Mouse (Mus musculus): Measurements from ENCODE around the gene Sema3b. TPM values are rescaled to one million over a fixed set of nuclear protein-coding genes. Genes with fewer than 3 reads are reported as not detected.

Gene Sema3b
- polyA plus RNA-seq, 1 experiment from 2014 or later: 2.8 TPM

DNA sequence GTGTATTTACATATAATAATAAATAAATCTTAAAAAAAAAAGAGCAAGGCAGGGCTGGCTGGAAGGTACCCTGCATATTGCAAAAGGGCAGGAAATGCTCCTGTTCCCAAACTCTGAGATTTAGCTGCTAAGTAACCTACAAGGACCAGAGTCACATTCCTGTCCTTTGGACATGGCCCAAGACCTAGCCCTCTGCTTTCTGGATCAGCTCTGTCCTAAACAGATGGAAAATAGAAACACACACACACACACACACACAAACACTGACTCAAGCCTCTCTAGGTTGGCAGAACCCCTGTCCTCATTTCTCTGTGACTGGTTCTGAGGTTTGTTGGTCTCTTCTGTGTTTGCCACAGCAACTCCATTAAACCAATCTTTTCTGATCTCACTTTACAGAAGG, 11.9 kb upstream of the Sema3b start:
- Histone ChIP-seq H3K4me3 (ENCODE audit: low read depth, low read length) (no peak overlapping the region), H3K27ac (ENCODE audit: low read depth, low read length) (no peak overlapping the region), H3K4me1 (ENCODE audit: control insufficient read depth, insufficient read depth, low read length) (0 out of 2 replicates have a peak, but pooled peaks cover 9% of the 10 kb centered on the region), H3K4me2 (ENCODE audit: low read depth, low read length) (no peak overlapping the region), H3K27me3 (ENCODE audit: control insufficient read depth, insufficient read depth, low read length) (no peaks in the 10 kb centered on the region), H3K9me3 (ENCODE audit: control insufficient read depth, low read length) (no peaks in the 10 kb centered on the region), H3K36me3 (ENCODE audit: control insufficient read depth, insufficient read depth, low read length) (peaks cover 26% of the 10 kb centered on the region), H3K9ac (replicated peaks; ENCODE audit: low read depth, low read length) (no peak overlapping the region)
- no peak for ATAC-seq (ENCODE audit: low read depth)

GRCm38 (mm10) chr9:107619546-107619879, 10.5 kb upstream of the Sema3b start:
- ATAC-seq (ENCODE audit: low read depth): no peak
- Histone ChIP-seq H3K4me1 (ENCODE audit: control insufficient read depth, insufficient read depth, low read length) (0 out of 2 replicates have a peak, but pooled peaks cover 5% of the 10 kb centered on the region), H3K36me3 (ENCODE audit: control insufficient read depth, insufficient read depth, low read length) (peaks cover 37% of the 10 kb centered on the region)

GRCm38 (mm10) chr9:107618778-107619545, 9.9 kb upstream of the Sema3b start:
- 0 out of 2 replicates have a peak, but pooled peaks cover 3% of the 10 kb centered on the region for H3K4me1 ChIP-seq (ENCODE audit: control insufficient read depth, insufficient read depth, low read length)
- no peak overlapping the region for H3K9ac ChIP-seq (replicated peaks; ENCODE audit: low read depth, low read length)
- H3K27me3 ChIP-seq (ENCODE audit: control insufficient read depth, insufficient read depth, low read length): no peaks in the 10 kb centered on the region
- WGBS: 50% methylated on average over 13 of the region's 13 CpGs
- peak overlapping the region; percentile 30 for H3K27ac ChIP-seq (ENCODE audit: low read depth, low read length)
- H3K9me3 ChIP-seq (ENCODE audit: control insufficient read depth, low read length): no peaks in the 10 kb centered on the region
- peaks cover 40% of the 10 kb centered on the region for H3K36me3 ChIP-seq (ENCODE audit: control insufficient read depth, insufficient read depth, low read length)
- no peak for ATAC-seq (ENCODE audit: low read depth)
- no peak overlapping the region for H3K4me2 ChIP-seq (ENCODE audit: low read depth, low read length)
- no peak overlapping the region for H3K4me3 ChIP-seq (ENCODE audit: low read depth, low read length)

More at GRCm38 (mm10) chr9:107619546-107619879, 10.5 kb upstream of the Sema3b start:
- no peak overlapping the region for H3K4me3 ChIP-seq (ENCODE audit: low read depth, low read length)
- no peaks in the 10 kb centered on the region for H3K27me3 ChIP-seq (ENCODE audit: control insufficient read depth, insufficient read depth, low read length)
- WGBS: 79% methylated on average over 13 of the region's 13 CpGs
- no peak overlapping the region for H3K9ac ChIP-seq (replicated peaks; ENCODE audit: low read depth, low read length)
- H3K27ac ChIP-seq (ENCODE audit: low read depth, low read length): peak overlapping the region; percentile 2; the same call in 1 of the 2 replicates
- no peaks in the 10 kb centered on the region for H3K9me3 ChIP-seq (ENCODE audit: control insufficient read depth, low read length)
- no peak overlapping the region for H3K4me2 ChIP-seq (ENCODE audit: low read depth, low read length)

DNA sequence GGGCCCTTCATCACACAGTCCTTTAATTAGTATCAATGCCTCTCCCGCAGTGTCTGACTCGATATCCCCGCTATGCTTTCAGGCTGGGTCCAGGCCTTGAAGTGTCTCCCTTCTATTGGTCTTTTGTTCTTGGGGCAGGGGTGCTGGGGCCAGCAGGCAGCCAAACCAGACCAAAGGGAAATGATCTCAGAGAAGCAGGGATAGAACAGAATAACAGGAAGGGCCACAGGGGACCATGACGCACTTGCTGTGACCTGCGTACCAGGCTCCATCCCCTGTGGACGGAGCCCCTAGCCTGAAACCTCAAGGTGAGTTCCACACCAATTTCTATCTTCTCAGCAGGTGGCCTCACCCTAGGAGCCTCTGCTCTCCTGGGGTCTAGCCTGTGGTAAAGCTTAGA, 9.1 kb upstream of the Sema3b start:
- Histone ChIP-seq H3K9me3 (ENCODE audit: control insufficient read depth, low read length) (no peaks in the 10 kb centered on the region), H3K36me3 (ENCODE audit: control insufficient read depth, insufficient read depth, low read length) (peaks cover 40% of the 10 kb centered on the region), H3K9ac (replicated peaks; ENCODE audit: low read depth, low read length) (no peak overlapping the region), H3K27me3 (ENCODE audit: control insufficient read depth, insufficient read depth, low read length) (no peaks in the 10 kb centered on the region), H3K27ac (ENCODE audit: low read depth, low read length) (peak overlapping the region; percentile 30), H3K4me1 (ENCODE audit: control insufficient read depth, insufficient read depth, low read length) (peaks cover 6% of the 10 kb centered on the region; the same call in 1 of the 2 replicates), H3K4me2 (ENCODE audit: low read depth, low read length) (no peak overlapping the region), H3K4me3 (ENCODE audit: low read depth, low read length) (no peak overlapping the region)
- WGBS: 81% methylated on average over 6 of the region's 6 CpGs
- ATAC-seq (ENCODE audit: low read depth): no peak

DNA sequence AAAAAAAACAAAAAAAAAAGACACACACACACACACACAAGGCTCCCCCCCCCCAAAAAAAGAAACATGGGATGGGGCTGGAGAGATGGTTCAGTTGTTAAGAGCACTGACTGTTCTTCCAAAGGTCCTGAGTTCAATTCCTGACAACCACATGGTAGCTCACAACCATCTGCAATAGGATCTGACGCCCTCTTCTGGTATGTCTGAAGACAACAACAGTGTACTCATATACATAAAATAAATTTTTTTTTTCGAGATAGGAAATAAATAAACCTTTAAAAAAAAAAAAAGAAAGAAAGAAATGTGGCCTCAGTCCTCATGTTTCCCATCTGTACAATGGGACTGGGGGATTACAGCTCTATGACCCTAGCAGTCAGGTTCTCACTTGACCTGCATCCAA, 8.4 kb upstream of the Sema3b start:
- 85% methylated on average over 2 of the region's 2 CpGs for WGBS
- H3K9ac ChIP-seq (replicated peaks; ENCODE audit: low read depth, low read length): no peak overlapping the region
- ATAC-seq (ENCODE audit: low read depth): no peak
- no peaks in the 10 kb centered on the region for H3K27me3 ChIP-seq (ENCODE audit: control insufficient read depth, insufficient read depth, low read length)
- no peak overlapping the region for H3K4me2 ChIP-seq (ENCODE audit: low read depth, low read length)
- H3K4me3 ChIP-seq (ENCODE audit: low read depth, low read length): no peak overlapping the region
- H3K36me3 ChIP-seq (ENCODE audit: control insufficient read depth, insufficient read depth, low read length): peaks cover 40% of the 10 kb centered on the region
- peaks cover 10% of the 10 kb centered on the region for H3K4me1 ChIP-seq (ENCODE audit: control insufficient read depth, insufficient read depth, low read length)
- H3K27ac ChIP-seq (ENCODE audit: low read depth, low read length): no peak overlapping the region
- H3K9me3 ChIP-seq (ENCODE audit: control insufficient read depth, low read length): no peaks in the 10 kb centered on the region

GRCm38 (mm10) chr9:107615035-107615434, 6.0 kb upstream of the Sema3b start:
- 53% methylated on average over 4 of the region's 4 CpGs for WGBS
- H3K27ac ChIP-seq (ENCODE audit: low read depth, low read length): no peak overlapping the region
- H3K36me3 ChIP-seq (ENCODE audit: control insufficient read depth, insufficient read depth, low read length): peaks cover 40% of the 10 kb centered on the region
- no peaks in the 10 kb centered on the region for H3K27me3 ChIP-seq (ENCODE audit: control insufficient read depth, insufficient read depth, low read length)
- H3K9ac ChIP-seq (replicated peaks; ENCODE audit: low read depth, low read length): no peak overlapping the region
- ATAC-seq (ENCODE audit: low read depth): no peak
- H3K4me3 ChIP-seq (ENCODE audit: low read depth, low read length): no peak overlapping the region
- H3K4me1 ChIP-seq (ENCODE audit: control insufficient read depth, insufficient read depth, low read length): peaks cover 20% of the 10 kb centered on the region
- no peak overlapping the region for H3K4me2 ChIP-seq (ENCODE audit: low read depth, low read length)
- H3K9me3 ChIP-seq (ENCODE audit: control insufficient read depth, low read length): no peaks in the 10 kb centered on the region

DNA sequence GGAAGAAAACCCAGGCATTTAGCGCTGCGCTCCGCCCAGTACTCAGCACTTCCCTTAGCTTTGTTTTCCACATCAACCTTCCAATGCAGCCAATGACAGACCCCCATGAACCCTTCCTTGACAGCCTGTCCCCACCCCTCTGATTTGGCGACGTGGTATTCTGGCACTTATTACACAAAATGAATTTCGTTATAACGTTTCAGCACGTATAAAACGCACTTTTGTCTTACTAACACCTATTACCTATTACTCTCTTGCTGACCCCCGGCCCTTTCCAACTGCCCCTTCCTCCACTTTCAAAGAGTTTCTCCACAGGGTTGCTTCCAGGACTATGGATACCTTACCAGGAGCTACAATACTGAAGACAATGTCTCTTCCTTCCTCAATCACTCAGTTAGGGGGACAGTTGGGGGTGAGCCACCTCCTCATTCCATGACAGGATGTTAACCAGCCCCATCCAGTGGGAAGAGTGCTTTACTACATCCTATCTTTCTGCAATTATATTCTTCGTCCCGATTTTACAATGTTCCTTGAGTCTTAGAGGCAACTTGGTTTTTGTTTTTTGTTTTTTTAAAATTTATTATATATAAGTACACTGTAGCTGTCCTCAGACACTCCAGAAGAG, 4.0 kb upstream of the Sema3b start:
- H3K4me1 ChIP-seq (ENCODE audit: control insufficient read depth, insufficient read depth, low read length): peaks cover 18% of the 10 kb centered on the region
- H3K9ac ChIP-seq (replicated peaks; ENCODE audit: low read depth, low read length): peak overlapping the region; percentile 82
- H3K9me3 ChIP-seq (ENCODE audit: control insufficient read depth, low read length): no peaks in the 10 kb centered on the region
- peaks cover 32% of the 10 kb centered on the region for H3K36me3 ChIP-seq (ENCODE audit: control insufficient read depth, insufficient read depth, low read length)
- ATAC-seq (ENCODE audit: low read depth): peak; percentile 35; the same call in 1 of the 2 replicates
- peak overlapping the region; percentile 66 for H3K4me2 ChIP-seq (ENCODE audit: low read depth, low read length)
- no peaks in the 10 kb centered on the region for H3K27me3 ChIP-seq (ENCODE audit: control insufficient read depth, insufficient read depth, low read length)
- peak overlapping the region; percentile 27 for H3K4me3 ChIP-seq (ENCODE audit: low read depth, low read length)
- H3K27ac ChIP-seq (ENCODE audit: low read depth, low read length): peak overlapping the region; percentile 99
- 10% methylated on average over 12 of the region's 12 CpGs for WGBS

GRCm38 (mm10) chr9:107612191-107612944, 3.3 kb upstream of the Sema3b start:
- H3K4me2 ChIP-seq (ENCODE audit: low read depth, low read length): peak overlapping the region; percentile 66
- peaks cover 24% of the 10 kb centered on the region for H3K4me1 ChIP-seq (ENCODE audit: control insufficient read depth, insufficient read depth, low read length)
- peak overlapping the region; percentile 82 for H3K9ac ChIP-seq (replicated peaks; ENCODE audit: low read depth, low read length)
- peak overlapping the region; percentile 27 for H3K4me3 ChIP-seq (ENCODE audit: low read depth, low read length)
- H3K9me3 ChIP-seq (ENCODE audit: control insufficient read depth, low read length): no peaks in the 10 kb centered on the region
- 1% methylated on average over 44 of the region's 48 CpGs for WGBS
- ATAC-seq (ENCODE audit: low read depth): peak; percentile 94
- H3K36me3 ChIP-seq (ENCODE audit: control insufficient read depth, insufficient read depth, low read length): peaks cover 25% of the 10 kb centered on the region
- H3K27me3 ChIP-seq (ENCODE audit: control insufficient read depth, insufficient read depth, low read length): no peaks in the 10 kb centered on the region
- peak overlapping the region; percentile 99 for H3K27ac ChIP-seq (ENCODE audit: low read depth, low read length)
